Mouse (Mus musculus): ENCODE results near the gene Trio.
A peak's percentile ranks its signal among the peaks of the same experiment; 100 is the strongest.

The Trio gene

GRCm38 (mm10) chr15:27726228-27726627 lies 299.4 kb downstream of the Trio start:
- DNase-seq (ENCODE audit: low spot score in 2 of 2) = no peak

- no peak for DNase-seq (ENCODE audit: low spot score in 2 of 2)
Observed at GRCm38 (mm10) chr15:27724796-27725680, 300.6 kb downstream of the Trio start.

GRCm38 (mm10) chr15:27724298-27724697 lies 301.4 kb downstream of the Trio start:
- peak in 1 of 2 experiments; percentile 9 for DNase-seq (ENCODE audit: low spot score in 2 of 2)

GRCm38 (mm10) chr15:27723746-27724145 lies 301.9 kb downstream of the Trio start:
- no peak for DNase-seq (ENCODE audit: low spot score in 2 of 2)

- DNase-seq (ENCODE audit: low spot score in 2 of 2) = peak in 1 of 2 experiments; percentile 22
Observed at GRCm38 (mm10) chr15:27720297-27720696, 305.4 kb downstream of the Trio start.

GRCm38 (mm10) chr15:27718668-27719067 lies 307.0 kb downstream of the Trio start:
- no peak for DNase-seq (ENCODE audit: low spot score in 2 of 2)

- peak; percentile 46 to 61 for DNase-seq (ENCODE audit: low spot score in 2 of 2)
Observed at GRCm38 (mm10) chr15:27715331-27715730, 310.3 kb downstream of the Trio start.

- DNase-seq (ENCODE audit: low spot score in 2 of 2) = no peak
Observed at GRCm38 (mm10) chr15:27710698-27711097, 314.9 kb downstream of the Trio start.

GRCm38 (mm10) chr15:27708968-27709612 lies 316.6 kb downstream of the Trio start:
- peak; percentile 44 to 55 for DNase-seq (ENCODE audit: low spot score in 2 of 2)

GRCm38 (mm10) chr15:27708499-27708898 lies 317.1 kb downstream of the Trio start:
- DNase-seq (ENCODE audit: low spot score in 2 of 2) = no peak

- no peak for DNase-seq (ENCODE audit: low spot score in 2 of 2)
Observed at GRCm38 (mm10) chr15:27702972-27703313, 322.7 kb downstream of the Trio start.

GRCm38 (mm10) chr15:27702031-27702971 lies 323.3 kb downstream of the Trio start:
- peak; percentile 30 to 33 for DNase-seq (ENCODE audit: low spot score in 2 of 2)

- no peak for DNase-seq (ENCODE audit: low spot score in 2 of 2)
Observed at GRCm38 (mm10) chr15:27697632-27698031, 328.0 kb downstream of the Trio start.

GRCm38 (mm10) chr15:27693235-27693634 lies 332.4 kb downstream of the Trio start:
- DNase-seq (ENCODE audit: low spot score in 2 of 2) = no peak

GRCm38 (mm10) chr15:27692161-27692560 lies 333.5 kb downstream of the Trio start:
- no peak for DNase-seq (ENCODE audit: low spot score in 2 of 2)

- no peak for DNase-seq (ENCODE audit: low spot score in 2 of 2)
Observed at GRCm38 (mm10) chr15:27691213-27691612, 334.4 kb downstream of the Trio start.

- DNase-seq (ENCODE audit: low spot score in 2 of 2) = no peak
Observed at GRCm38 (mm10) chr15:27688041-27688651, 337.5 kb downstream of the Trio start.

- no peak for DNase-seq (ENCODE audit: low spot score in 2 of 2)
Observed at GRCm38 (mm10) chr15:27684813-27685212, 340.8 kb downstream of the Trio start.

GRCm38 (mm10) chr15:27683206-27683605 lies 342.4 kb downstream of the Trio start:
- DNase-seq (ENCODE audit: low spot score in 2 of 2) = no peak

- DNase-seq (ENCODE audit: low spot score in 2 of 2) = no peak
Observed at GRCm38 (mm10) chr15:27682619-27683018, 343.0 kb downstream of the Trio start.

GRCm38 (mm10) chr15:27681419-27682187 lies 344.0 kb downstream of the Trio start, which contains the start of gene Otulinl:
TSS of gene Otulinl (minus strand) at chr15:27681579.
- DNase-seq (ENCODE audit: low spot score in 2 of 2) = peak; percentile 92 to 93
